Mouse (Mus musculus): ENCODE data around the gene Gclm. TPM values are rescaled to one million over a fixed set of nuclear protein-coding genes. Genes with fewer than 3 reads are reported as not detected.

Gene Gclm
- polyA plus RNA-seq (2012), result 267 and 297 TPM in 2 replicates

DNA sequence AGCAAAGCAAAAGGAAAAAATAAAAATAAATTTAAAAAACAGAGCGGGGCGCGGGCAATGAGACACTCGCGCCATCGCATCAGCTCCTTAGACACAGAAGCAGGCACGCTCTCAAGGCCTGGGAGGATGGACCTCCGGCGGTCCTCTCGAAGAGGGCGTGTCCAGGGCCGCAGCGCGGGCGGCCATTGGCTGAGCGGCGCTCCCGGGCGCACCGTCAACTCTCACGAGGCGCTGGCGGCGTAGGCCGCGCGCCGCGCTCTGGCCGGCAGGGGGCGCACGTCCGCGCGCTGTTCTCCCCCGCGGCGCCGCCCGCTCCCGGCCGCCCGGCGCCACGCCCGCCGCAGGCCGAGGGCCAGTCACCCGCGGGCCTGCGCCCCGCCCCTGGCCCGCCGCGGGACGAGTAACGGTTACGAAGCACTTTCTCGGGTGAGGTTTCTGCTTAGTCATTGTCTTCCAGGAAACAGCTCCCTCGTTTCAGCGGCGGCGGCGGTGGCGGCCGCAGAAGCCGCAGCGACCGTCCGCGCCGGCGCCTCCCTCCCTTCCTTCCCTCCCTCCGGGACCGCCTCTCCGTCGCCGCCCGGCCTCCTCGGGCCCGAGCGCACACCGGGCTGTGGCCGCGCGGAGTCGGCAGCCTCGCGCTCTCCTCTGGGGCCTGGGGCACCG is at the start of gene Gclm:
TSS of gene Gclm (plus strand) at position 343 of the 663 bp plus-strand sequence.

GRCm38 (mm10) chr3:122274241-122275024 is 29.1 kb downstream of the Gclm start, which contains the start of gene Dnttip2:
Gene Dnttip2 (plus strand): TSS chr3:122274388.

GRCm38 (mm10) chr3:122293954-122294850 is 48.8 kb downstream of the Gclm start, which contains the start of gene Bcar3:
Gene Bcar3 (plus strand): TSS chr3:122294136.

Other genes starting within 250 kb of the Gclm start
- gene Abca4, start 201.1 kb upstream of the Gclm start, polyA plus RNA-seq (2012), result 0.90 and 1.1 TPM in 2 replicates
- gene Dnttip2, start 28.8 kb downstream of the Gclm start, polyA plus RNA-seq (2012), result 9.6 and 17.0 TPM in 2 replicates
- gene Bcar3, start 48.6 kb downstream of the Gclm start, polyA plus RNA-seq (2012), result 2.1 and 3.8 TPM in 2 replicates